Mouse (Mus musculus): Measurements from ENCODE around the gene Ttc39b. TPM values are rescaled to one million over a fixed set of nuclear protein-coding genes. Genes with fewer than 3 reads are reported as not detected.

The Ttc39b gene
- 1 to 10 TPM; 6.5 to 9.2 TPM for total RNA-seq (2021)
- long read RNA-seq, experiment 1, full-length matches to known transcripts = 3 of 4 reads
- long read RNA-seq, experiment 1, partial matches to known transcripts = 0 of 4 reads
- long read RNA-seq, experiment 1, other reads (novel, unspliced or antisense) = 1 of 4 reads
- long read RNA-seq, experiment 2, full-length matches to known transcripts = 2 of 6 reads
- long read RNA-seq, experiment 2, partial matches to known transcripts = 0 of 6 reads
- long read RNA-seq, experiment 2, other reads (novel, unspliced or antisense) = 4 of 6 reads

DNA sequence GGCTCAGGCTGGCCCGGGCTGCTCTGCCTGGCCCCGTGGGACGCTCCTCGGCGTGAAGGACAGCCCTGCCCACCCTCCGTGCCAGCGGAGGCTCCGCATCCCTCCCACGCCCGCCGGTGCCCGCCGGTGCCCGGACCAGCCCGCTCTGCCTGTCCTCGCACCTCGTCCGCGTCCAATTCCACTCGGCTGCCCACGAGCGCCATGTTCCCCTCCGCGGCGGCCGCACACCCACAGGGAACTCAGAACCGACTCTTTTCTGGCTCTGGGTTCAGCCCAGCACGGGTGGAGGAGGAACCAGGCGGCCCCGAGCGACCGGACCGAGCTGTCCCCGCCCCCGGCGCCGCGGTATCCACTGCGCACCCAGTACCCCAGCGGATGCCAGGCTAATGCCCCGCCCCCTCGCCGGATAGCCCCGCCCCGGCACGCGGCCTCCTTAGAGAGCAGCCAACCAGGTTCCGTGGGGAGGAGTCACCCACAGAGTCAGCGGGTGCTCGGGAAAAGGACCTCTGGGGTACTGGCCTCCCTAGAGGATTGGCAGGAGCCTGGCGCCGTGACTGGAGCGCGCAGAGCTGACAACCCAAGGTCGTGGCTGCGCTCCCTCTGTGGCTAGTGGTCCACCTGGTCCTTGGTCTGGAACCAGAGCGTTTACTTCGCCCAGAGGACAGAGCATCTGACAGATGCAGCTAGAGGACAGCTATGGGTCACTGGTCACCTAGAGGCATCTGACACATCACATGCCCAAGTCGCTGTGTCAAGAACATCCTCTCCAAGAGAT is at the start of gene Ttc39b:
Gene Ttc39b, minus strand, starts transcription at position 346 of the 775 bp plus-strand sequence.
- DNase-seq (ENCODE audit: low spot score in 2 of 2) = peak; percentile 94 to 95

DNA sequence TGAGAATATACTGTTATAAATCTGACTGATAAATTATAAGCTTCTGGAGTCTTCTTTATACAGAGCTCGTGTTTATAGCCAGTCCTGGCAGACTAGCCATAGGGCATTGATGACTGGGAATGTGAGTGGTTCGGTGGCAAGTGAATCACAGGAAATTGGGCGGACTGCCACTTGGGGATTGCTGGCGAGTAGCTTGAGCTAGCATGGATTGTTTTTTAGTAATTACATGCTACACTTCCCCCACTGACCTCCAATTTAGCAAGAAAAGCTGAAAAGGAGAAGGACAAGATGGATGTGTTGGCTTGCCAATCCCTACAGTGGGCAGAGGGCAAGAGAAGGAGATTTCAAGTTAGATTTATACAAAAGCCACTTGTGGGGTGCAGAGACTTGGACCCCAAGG is 49.3 kb upstream of the Ttc39b start:
- no peak for DNase-seq (ENCODE audit: low spot score in 2 of 2)

DNA sequence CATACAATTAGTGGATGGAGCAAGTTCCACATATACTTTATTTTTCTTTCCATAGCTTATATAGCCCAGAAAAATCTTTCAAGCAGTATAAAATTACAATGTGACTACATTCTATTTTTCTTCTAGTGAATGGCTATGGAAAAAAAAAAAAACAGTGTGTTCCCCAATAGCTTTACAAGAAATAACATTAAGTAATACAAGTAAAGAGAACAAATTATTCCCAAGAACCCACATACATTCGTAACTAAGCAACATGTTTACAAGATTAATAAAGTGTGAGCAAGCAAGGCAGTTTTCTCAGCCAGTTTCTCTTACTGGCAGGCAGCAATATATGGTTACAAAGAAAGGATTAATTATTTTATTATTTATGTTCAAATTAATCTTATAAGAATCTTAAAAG is 33.7 kb upstream of the Ttc39b start:
- no peak for DNase-seq (ENCODE audit: low spot score in 2 of 2)

DNA sequence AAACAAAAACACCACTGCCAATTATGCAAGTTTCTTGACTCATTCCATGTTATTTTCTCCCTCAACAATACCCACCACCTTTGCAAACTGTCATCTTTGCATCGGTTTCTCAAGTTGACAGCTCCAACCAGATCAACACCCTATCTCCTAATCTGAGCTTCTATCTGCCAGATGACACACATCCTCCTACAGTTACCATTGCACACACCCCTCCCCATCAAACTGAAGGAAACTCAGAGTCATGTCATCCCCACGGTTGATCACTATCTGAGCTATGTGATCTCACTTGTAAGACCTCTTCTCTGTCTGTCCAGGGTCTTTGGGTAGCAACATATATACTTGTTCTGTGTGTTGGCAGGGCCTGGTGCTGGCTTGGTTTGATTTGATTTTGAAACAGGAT is 30.7 kb upstream of the Ttc39b start:
- no peak for DNase-seq (ENCODE audit: low spot score in 2 of 2)

DNA sequence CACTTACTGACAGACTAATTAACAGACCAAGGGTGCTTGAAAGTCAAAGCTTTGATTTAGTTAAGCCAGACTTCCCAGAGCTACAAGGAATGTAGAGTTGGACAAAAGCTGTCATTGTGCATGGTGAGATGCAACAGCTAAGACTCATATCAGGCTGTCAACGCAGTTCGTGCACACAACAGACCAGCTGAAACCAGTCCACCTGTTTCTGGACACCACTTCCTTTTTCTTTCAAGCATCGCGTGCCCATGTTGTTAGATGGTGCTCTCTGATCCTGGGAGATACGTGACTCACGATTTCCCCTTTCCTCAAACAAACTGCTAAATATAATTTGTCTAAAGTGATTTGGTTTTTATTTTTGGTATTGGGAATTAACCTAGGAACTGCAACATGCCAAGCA is 29.9 kb upstream of the Ttc39b start:
- DNase-seq (ENCODE audit: low spot score in 2 of 2) = no peak

DNA sequence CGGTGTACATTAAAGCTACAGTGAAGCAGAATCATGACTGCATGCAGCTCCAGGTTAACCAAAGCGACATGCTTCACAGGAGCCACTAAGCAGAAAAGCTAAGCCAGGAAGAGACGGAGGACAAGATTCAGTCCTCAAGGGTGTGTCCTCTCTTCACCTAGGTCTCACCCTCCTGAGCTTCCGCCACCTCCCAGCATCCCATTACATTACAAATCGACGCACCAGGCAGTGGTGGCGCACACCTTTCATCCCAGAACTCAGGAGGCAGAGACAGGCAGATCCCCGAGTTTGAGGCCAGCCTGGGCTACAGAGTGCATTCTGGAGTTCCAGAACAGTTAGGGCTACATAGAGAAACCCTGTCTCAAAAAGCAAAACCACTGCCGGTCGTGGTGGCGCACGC is 29.2 kb upstream of the Ttc39b start:
- DNase-seq (ENCODE audit: low spot score in 2 of 2) = no peak

DNA sequence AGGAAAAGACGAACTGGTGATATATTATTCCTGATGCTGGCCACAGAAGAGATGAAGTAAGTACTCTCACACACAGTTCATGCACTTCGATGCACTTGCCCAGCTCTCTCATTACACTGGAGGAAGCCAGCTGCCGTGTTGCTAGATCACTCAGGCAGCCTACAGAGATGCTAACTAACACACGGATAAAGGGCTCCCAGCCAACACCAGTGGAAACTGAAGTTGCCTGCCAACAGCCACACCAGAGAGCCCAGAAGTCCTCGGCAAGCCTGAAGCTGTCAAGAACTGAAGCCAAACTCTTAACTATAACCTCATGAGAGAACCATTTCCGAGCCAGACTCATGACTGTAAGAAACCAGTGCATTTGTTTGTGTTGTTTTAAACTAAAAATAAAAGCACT is 26.7 kb upstream of the Ttc39b start:
- peak; percentile 84 to 92 for DNase-seq (ENCODE audit: low spot score in 2 of 2)

DNA sequence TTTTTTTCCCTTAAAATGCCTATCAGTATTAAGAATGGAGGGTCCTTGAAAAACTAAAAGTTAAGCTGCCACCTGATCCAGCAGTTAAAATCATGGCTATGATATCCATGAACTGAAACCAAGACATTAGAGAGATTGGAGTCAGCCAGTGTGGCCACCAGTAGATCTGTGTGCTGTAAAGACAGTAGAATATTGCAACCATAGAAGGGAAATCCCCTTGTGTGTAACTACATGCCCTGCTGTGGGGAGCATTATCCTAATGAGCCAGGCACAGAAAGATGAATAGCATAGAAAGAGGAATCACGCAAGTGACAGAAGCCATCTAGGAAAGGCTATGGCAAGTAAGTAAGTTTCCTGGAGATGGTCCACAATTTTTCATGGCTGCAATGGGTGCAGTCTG is 24.9 kb upstream of the Ttc39b start:
- no peak for DNase-seq (ENCODE audit: low spot score in 2 of 2)

DNA sequence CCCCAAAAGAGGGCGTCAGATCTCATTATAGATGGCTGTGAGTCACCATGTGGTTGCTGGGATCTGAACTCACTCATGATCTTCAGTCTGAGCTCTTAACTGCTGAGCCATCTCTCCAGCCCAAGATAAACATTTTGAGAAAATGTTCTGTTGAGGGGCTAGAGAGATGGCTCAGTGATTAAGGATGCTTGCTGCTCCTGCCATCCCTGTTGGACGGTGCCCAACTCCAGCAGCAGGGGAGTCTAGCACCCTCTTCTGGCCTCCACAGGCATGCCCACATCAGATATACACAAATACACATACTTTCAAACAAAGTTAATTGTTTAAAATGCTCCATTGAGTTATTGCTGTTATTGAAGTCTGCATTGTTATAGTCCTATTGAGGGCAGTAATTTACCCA is 19.8 kb upstream of the Ttc39b start:
- DNase-seq (ENCODE audit: low spot score in 2 of 2) = no peak

DNA sequence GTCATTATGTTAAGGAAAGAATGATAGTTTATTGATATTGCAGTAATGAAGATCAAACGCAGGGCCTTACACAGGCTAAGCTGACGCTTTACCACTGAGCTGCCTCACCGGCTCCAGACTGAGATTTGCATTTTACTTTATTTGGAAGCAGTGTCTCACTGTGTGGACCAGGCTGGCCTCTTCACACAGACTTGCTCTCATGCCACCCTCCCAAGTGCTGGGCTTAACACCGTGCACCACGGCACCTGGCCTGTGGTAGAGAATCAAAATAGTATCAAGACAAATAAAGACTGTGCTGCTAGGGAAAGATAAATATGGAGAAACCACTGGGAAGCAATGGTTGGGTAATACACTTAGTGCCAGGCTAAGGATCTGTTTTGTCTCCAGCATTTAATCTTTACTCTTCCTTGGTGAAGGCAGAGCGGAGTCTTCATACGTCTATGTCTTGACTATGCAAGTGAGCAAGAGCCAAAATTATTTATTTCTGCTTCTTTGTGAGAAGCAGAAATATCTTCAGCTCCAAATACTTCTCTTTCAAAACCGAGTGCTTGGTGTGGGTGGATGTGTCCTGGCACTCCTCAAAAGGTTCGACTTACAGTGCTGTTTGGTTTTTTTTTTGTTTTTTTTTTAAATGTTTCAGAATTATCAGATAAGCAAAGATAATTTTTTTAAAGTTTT is 19.2 kb upstream of the Ttc39b start:
- DNase-seq (ENCODE audit: low spot score in 2 of 2) = no peak

DNA sequence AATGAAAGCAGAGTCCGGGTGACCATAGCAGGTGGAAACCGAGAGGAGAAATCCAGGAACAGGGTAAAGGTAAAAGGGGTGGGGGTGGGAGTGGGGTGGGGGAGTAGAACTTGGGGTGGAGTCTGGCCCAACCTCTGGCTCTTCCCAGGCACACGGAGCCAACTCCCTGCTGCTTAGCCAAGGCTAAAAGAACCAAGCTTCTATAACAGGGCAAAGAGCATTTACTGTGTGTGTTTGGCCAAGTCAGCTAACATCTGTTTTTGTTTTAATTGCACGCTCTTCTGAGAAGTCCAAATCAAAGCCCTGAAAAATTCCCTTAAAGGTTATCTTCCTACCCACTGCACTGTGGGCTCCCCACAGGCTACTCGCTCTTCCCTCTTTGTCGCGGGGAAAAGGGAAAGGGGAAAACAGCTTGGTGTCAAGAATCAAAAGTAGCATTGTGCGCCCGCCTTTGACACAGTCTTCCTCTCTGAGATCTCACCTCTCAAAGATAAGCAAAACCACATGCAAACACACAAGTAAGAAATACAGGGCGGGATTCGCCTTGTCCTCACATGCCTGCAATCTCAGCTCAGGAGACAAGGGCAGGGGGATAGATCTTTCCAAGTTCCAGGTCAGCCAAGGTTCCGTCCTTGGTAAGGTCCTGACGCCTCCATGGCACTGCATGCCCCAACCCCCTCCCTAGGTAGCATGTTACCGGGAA is 18.4 kb upstream of the Ttc39b start:
- no peak for DNase-seq (ENCODE audit: low spot score in 2 of 2)

DNA sequence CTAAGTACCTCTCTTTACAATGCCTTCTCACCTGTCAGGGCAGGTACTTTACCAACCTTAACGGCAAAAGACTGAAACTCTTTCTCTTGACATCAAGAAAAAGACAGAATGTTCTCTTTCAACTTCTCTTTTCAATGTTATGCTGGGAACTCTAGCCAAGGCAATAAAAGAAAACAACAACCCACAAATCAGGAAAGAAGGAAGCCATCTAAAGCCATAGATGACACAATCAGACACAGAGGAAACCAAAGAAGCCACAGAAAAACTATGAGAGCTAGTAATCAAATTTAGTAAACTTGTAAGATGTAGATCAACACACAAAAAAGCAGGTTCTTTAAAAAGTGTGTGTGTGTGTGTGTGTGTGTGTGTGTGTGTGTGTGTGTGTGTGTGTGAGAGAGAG is 15.3 kb upstream of the Ttc39b start:
- no peak for DNase-seq (ENCODE audit: low spot score in 2 of 2)

DNA sequence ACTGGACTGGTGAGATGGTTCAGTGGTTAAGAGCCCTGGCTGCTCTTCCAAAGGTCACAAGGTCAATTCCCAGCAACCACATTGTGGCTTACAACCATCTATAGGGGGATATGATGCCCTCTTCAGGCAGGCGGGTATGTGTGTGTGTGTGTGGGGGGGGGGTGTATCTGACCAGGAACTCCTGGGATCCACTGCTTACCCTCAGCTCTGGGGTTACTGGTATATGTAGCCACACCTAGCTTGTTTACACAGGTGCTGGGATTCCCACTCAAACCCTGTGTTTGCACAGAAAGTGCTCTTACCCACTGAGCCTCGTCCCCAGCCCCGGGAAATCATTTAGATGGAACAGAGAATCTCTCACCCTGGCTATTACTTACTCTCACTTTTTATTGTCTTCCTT is 13.7 kb upstream of the Ttc39b start:
- no peak for DNase-seq (ENCODE audit: low spot score in 2 of 2)

DNA sequence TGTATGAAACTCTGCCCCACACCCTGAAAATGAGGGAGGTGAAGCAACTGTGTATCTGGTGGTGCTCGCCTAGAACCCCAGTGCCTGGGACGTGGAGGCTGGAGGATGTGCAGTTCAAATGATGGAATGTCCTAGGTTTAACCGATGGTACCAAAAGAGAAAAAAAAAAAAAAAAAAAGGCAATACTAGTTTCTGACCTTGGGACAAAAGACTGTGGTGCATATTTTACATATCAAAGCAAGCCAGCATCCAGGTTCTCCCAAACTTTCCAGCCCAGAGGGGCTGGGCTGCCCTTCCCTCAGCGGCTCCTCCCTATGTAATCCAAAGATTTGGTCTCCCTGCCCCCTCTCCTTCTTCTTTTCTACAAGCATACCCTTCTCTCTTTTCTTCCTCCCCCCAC is 6.3 kb upstream of the Ttc39b start:
- no peak for DNase-seq (ENCODE audit: low spot score in 2 of 2)

DNA sequence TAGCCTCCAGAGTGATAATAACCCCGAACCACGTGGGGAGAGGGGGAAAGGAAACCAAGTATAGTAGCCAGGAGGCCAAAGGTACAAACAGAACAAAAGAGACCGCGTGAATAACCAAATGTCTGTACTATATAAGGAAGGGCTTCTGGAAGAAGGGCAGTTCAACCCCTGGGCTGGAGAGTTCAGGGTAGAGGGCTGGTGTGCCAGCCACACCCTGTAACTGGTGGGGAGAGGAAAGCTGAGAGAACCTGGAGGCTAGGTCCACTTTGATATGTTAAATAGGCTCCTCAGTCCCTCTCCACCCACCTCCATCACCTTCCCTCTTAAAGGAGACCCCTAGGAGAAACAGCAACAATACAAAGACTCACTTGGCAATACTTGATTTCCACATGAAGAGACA is 5.6 kb upstream of the Ttc39b start:
- DNase-seq (ENCODE audit: low spot score in 2 of 2) = no peak

DNA sequence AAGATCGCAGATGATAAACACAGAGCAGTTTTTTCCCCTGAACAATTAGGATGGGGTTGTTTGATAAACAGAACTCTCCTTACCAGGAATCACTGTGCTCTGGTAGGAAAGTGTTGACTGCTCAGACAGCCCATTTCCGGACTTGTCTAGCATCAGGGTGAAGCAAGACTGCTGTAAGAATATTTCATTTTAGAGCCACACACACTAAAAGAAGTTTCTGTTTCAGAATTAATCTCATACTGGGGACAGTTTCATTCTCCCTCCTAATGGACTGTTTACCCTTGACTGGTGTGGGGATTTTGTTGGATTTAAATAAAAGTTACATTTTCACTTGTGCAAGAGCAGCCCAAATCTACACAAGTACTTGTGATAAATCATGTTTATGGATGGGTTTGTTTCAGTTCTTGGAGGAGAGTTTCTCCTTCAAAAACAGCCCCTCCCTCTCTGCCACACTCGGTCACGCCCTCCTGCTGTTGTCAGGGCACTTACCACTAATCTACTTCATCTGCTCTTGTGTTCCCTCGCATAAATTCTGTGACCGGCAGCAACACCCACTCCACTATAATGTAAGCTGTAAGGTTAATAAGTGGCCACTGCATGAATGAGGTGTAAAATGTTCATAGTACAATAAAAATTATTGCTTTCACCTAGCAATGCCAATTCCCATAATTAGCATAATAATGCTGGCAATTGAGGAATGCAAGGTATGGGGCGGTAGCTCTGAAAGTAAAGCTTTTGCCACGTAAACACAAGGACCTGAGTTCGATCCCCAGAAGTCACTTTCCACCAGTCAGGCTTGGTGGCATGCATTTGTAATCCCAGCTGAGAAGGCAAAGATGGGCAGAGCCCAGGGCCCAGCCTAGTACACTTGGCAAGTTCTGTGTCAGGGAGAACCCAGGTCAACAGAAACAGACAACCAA is 4.2 kb upstream of the Ttc39b start:
- no peak for DNase-seq (ENCODE audit: low spot score in 2 of 2)

DNA sequence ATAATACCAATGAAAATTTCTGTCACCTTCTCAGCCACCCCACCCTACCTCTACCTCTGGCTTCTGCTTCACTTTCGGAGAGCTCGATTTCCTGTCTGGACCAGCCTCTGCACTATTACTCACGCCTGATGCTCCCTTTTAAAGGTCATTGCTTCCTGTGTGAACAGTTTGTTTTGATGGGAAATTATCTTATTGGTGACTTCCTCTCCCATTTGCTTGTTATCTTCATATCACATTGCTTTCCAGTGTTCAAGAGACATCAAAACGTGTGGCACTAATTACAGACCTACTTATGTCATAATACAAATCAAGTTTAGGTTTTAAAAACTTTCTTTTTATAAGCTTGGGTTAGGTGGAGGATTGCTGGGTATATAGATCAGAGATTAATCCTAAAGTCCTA is 3.5 kb upstream of the Ttc39b start:
- no peak for DNase-seq (ENCODE audit: low spot score in 2 of 2)

DNA sequence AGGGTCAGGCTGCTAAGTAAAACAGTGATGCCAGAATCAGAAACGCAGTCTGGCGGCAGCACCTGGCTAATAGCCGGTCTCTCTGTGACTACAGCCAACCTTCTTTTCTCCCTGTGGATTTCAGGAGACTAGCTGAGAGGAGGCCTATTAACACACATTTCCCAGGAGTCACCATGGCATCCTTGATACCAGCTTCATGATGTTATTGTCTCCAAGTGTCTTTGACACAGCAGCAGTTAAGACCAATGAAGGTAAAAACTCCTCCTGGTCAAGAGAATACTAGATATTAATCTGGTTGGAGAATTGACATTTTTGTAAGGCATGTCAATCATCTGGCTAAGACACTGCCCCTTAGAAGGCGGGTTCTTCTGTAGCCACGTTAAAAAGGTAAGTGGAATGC is 1.3 kb upstream of the Ttc39b start:
- DNase-seq (ENCODE audit: low spot score in 2 of 2) = no peak

DNA sequence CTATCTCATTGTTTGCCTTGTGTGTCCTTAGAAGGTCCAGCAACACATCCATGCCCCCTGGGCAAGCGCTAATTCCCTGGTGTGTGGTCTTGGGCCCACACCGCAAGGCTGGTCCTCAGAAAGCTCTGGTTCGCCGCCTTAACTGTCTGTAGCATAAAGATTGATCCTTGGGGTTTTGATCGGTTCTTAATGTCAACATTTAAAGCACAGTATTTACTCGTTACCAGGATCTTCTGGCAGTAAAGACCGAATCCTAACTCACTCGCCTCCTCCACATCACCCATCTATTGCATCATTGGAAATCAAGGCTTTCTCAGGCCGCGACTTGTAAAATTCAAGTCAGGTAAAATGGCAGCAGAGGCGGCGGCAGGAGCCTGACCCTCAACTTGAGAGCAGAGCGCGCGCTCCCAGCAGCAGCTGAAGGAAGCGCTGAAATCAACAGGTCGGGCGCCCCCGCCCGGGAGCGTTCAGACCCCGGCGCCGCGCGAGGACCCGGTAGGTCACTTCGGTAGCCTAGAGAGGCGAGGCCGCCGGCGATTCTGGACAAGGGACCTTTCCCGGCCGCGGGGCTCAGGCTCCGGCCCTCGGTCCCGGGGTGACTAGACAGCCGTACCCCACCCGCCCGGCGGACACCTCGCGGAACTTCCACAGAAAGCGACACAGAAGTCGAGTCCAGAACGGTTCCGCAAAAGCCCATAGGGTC is 703 bp downstream of the Ttc39b start:
- DNase-seq (ENCODE audit: low spot score in 2 of 2) = peak; percentile 61 to 81

DNA sequence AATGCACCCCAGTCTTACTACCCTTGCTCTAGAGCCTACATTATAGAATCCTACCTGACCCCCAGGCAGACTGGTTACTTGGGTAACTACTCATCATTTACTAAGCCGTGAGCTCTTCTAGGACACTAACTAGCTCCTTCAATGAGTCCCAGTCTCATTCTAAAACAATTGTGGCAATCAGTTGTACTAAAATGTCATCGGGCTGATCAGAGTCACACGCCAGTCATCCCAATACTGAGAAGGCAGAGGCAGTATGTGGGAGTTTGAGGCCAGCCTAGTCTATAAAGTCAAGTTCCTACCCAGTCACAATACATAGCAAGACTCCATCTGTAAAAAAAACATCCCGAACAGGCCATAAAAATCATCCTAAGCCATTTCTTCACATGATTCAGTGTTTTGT is 4.3 kb downstream of the Ttc39b start:
- DNase-seq (ENCODE audit: low spot score in 2 of 2) = no peak

Measured in gastrocnemius, postnatal 4 days (tissue).